Mouse (Mus musculus) cerebellum, adult 9-11 months (tissue): ENCODE measurements around the gene Igf2bp3.

Experiments used
- DNase-seq: peaks from one replicate; pipeline ENCODE4 v3.0.0; 2022

Gene Igf2bp3

GRCm38 (mm10) chr6:49130328-49130727, 84.4 kb downstream of the Igf2bp3 start:
- DNase-seq: no peak

GRCm38 (mm10) chr6:49120370-49120769, 94.4 kb downstream of the Igf2bp3 start:
- DNase-seq: no peak

DNA sequence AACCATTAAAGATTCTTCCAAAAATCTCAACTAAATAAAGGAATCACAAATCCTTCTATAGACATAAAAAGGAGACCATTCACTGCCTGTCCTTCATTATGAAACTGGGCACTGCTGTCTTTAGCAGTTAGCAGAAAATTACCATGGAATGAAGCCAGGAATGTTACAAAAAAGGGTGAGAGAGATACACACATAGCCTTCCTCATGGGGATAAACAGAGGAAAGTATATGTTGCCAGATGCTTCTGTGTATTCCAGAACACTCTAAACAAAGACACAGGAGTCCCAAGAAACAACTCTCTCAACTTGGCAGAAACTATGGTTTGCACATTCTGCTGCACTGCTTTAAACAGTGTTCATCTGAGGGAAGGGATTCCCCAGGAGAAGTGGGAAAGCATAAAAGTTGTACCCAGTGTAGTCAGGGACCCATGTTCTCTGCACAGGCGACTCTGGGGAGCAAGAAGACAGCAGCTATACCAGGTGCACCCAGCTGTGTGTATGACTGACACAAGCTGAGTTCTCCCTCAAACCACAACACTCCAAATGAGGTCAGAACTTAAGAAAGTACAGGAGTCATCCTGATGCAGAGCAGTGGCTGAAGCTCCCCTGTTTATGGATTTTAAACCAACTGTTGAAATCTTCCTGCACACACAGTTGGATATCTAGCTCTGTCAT, 95.2 kb downstream of the Igf2bp3 start:
- no peak for DNase-seq

DNA sequence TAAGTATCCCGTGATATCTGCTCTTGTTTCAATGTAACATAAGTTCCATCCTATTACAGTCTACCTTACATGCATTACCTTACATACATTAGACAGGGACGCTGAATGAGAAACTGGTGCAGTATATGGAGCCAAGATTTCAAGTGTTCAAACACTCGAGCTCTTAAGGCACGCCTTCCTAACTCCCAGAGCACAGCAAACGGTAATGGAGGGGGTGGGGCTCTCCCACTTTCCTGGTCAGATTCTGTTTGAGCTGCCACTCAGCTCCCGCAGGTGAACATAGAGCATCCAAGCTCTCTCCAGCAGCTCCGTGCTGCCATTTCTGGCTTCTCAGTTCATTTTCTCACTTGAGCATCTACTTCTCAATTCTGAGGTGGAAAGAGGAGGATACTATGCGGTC, 96.3 kb downstream of the Igf2bp3 start:
- DNase-seq: no peak

DNA sequence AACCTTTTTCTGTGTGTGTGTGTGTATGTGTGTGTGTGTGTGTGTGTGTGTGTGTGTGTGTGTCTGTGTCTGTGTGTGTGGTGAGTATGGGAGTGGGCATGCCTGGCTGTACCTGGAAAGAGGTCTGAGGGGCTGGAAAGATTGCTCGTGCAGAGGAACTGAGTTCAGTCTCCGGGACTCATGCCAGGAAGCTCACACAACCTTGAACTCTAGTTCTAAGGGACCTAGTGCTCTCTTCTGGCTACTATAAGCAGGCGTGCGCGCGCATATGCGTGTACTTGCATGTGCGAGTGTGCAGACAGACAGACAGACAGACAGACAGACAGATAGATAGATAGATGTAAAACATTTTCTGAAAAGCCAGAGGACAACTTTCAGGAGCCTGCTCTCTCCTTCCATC, 98.5 kb downstream of the Igf2bp3 start:
- DNase-seq: no peak

GRCm38 (mm10) chr6:49115550-49115949, 99.2 kb downstream of the Igf2bp3 start:
- no peak for DNase-seq

- no peak for DNase-seq
Measured at GRCm38 (mm10) chr6:49114457-49114856, 100.3 kb downstream of the Igf2bp3 start.

DNA sequence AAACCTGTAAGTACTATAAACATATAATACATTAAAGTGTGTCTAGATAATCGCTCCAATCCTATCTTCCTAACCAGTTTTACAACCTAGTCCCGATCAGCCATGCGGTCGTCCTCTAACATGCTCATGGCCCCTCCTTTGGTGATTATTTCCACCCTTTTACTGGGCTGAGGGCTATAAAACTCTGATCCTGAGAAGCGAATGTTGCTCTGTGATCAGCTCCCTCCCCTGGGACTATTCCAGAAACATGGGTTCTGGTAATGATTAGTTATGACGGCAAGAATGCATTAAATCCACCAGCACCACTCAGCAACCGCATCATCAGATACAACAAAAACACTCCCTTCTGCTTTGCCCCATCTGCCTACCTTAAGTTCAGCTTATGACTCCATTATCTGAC, 100.9 kb downstream of the Igf2bp3 start:
- no peak for DNase-seq

DNA sequence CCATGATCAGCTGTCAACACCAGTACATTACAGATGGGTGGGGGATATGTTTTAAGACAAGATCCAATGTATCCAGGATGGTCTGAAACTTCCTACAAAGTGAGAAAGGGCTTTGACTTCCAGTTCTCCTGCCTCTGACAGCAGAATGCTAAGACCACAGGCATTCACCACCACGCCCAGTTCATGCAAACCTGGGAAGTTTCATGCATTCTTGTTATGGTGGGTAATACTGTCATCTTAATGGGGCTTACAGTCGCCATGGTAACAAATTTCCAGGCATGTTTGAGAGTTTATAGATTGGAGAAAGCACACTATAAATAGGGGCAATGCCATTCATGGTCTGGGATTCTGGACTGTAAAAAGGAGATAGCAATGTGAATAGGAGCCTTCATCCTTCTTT, 105.6 kb downstream of the Igf2bp3 start:
- no peak for DNase-seq

GRCm38 (mm10) chr6:49106746-49107500, 107.8 kb downstream of the Igf2bp3 start:
- peak; percentile 54 for DNase-seq

GRCm38 (mm10) chr6:49099086-49099485, 115.7 kb downstream of the Igf2bp3 start:
- DNase-seq: no peak

DNA sequence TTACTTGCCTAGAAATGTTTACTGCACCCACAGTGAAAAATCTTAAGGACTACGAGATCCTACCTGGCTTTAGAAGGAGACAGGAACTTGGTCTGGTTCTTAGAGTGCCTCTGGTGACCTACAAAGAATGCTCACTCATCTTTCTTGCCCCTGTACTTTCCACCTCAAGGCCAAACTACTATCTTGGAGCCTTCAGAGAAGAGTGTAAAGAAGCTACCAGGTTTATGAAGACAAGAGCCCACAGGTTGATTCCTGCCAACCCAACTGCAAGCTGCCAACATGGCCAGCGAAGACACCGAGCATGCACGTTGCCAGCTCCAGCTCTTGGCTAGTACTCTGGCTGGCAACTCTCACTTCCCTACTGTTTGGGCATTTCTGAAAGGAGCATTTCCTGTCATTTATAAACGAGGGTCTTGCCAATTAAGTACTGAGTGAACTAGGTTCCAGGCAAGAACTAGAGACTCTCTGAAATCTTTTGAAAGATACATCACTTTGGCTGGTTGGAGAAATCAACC, 117.1 kb downstream of the Igf2bp3 start:
- DNase-seq: peak; percentile 59

- DNase-seq: peak; percentile 81
Measured at GRCm38 (mm10) chr6:49096933-49097461, 117.8 kb downstream of the Igf2bp3 start.

DNA sequence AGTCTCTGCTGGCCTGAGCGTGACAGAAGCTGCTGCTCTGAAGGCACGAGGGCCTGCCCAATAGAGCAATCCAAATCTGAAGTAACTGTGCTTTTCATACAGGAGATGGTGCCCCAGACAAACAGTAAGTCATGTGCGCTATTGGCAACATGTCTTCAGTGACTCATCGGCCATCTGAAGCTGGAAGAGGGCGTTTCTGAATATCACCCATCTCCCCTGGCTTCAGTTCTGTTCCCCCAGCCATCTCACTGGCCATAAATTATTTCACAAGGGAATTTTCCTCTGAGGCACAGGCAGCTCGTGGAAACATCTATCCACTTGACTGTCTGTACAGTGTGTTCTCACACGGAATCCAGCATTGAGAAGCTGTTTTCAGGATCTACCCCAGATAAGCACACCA, 118.3 kb downstream of the Igf2bp3 start:
- peak; percentile 38 for DNase-seq

DNA sequence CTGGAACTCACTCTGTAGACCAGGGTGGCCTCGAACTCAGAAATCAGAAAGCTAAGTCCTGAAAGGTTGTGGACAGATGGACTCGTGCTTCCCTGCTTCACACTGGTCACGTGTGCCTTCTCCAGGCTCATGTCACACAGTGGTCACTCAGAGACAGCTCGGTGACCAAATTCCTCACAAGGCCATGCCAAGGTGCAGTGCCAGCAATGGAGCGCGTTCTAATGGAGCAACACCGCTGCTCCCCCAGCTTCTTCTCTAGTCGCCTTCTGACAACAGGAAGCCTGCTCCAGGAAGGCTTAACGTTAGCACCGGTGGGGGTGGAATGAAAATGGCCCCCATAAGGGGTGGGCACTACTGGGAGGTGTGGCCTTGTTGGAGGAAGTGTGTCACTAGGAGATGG, 119.8 kb downstream of the Igf2bp3 start:
- no peak for DNase-seq

DNA sequence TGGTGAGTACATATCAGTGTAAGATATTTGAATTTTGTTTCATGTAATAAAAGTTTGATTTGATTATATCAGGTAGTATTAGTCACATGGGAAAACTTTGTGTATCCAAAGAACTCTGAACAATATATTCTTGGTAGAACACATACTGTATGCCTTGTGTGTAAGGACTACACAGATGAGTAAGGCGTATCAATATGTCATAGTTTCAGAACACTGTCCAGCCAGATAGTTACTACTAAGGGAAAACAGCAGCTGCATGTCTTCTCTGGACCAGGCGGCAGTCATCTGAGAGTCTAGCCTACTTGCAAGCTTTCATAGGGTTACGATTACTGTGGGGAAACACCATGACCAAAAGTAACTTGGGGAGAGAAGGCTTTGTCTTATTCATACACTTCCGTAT, 131.7 kb downstream of the Igf2bp3 start:
- no peak for DNase-seq

DNA sequence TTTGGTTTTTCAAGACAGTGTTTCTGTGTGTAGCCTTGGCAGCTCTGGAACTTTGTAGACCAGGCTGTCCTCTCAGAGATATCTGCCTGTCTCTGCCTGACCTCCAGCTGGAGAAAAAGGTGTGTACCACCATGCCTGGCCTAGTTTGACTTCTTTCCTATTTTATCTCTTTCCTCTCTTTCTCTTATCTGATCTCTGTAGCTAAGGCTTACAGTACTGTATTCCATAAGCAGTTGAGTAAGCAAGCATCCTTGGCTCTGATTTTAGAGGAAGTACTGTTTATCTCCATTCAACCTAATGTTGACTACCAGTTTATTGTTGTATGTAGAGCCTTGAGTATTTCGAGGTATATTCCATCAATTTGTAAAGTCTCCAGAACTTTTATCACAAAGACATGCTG, 135.4 kb downstream of the Igf2bp3 start:
- DNase-seq: no peak

- no peak for DNase-seq
Measured at GRCm38 (mm10) chr6:49077894-49078293, 136.9 kb downstream of the Igf2bp3 start.

- DNase-seq: no peak
Measured at GRCm38 (mm10) chr6:49074117-49074490, 140.7 kb downstream of the Igf2bp3 start.

DNA sequence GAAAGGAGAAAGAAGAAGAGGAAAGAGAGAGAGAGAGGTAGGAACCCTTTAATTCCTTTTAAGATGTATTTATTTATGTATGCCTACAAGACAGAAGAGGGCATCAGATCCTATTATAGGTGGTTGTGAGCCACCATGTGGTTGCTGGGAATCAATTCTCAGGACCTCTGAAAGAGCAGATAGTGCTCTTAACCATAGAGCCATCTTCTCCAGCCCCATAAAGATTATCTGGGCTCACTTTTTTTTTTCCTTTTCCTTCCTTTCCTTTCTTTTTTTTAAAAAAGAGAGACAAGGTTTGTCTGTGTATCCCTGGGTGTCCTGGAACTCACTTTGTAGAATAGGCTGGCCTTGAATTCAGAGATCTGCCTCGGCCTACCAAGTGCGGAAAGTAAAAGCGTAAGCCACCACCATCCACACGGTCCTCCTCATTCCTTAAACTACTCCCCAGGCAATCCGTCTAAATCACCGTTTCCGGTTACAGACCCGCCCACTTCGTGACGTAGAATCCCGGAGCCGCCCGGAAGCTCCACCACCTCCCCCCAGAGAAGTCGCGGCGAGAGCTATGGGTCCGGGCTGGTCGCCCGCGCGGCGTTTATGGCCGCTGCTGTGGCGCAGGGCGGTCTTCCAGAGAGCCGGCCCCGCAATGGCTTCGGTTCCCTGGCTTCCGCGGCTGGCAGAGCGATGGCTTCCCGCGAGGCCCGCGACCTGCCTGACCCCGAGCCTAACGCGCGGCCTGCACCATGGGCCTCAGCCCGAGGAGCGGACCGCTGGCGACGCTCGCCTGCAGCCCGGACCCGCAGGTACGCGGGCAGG, 141.2 kb downstream of the Igf2bp3 start, which contains the start of gene Malsu1:
Gene Malsu1, plus strand, starts transcription at position 492 of the 813 bp plus-strand sequence.
- peak; percentile 94 for DNase-seq

DNA sequence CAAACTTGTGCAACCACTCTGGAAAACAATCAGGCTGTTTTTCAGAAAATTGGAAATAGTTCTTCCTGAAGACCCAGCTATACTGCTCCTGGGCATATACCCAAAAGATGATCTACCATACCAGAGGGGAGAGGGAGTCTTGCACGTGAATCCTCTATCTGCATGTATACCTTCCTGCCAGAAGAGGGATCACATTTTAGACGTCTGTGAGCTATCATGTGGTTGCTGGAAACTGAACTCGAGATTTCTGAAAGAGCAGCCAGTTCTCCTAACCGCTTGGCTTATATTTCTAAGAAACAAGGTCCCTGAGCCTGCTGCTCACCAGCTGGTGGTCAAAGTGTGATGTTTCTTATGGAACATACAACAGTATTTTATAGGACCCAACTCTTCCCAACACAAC, 146.4 kb downstream of the Igf2bp3 start:
- DNase-seq: no peak

- peak; percentile 55 for DNase-seq
Measured at GRCm38 (mm10) chr6:49057053-49058021, 157.4 kb downstream of the Igf2bp3 start.
